Mouse (Mus musculus) layer of hippocampus, adult 6 months (tissue): ENCODE data around the gene Olfr685. TPM values are rescaled to one million over a fixed set of nuclear protein-coding genes. Genes with fewer than 3 reads are reported as not detected.

Experiments
- long read RNA-seq, 2 experiments: library from polyadenylated mRNA; unstranded; transcript quantifications; one replicate each; pipeline ENCODE4 v2.0.0; 2019 to 2020
- polyA plus RNA-seq: library from polyadenylated mRNA; unstranded; fragments of <200 nt; fragmentation: Nextera tagmentation; gene quantifications from 2 replicates; pipeline ENCODE4 v1.2.3, GENCODE M21; 2021

Gene Olfr685
- not detected in 2 replicates for polyA plus RNA-seq
- long read RNA-seq, experiment 1: 0 reads
- long read RNA-seq, experiment 2: 0 reads

DNA sequence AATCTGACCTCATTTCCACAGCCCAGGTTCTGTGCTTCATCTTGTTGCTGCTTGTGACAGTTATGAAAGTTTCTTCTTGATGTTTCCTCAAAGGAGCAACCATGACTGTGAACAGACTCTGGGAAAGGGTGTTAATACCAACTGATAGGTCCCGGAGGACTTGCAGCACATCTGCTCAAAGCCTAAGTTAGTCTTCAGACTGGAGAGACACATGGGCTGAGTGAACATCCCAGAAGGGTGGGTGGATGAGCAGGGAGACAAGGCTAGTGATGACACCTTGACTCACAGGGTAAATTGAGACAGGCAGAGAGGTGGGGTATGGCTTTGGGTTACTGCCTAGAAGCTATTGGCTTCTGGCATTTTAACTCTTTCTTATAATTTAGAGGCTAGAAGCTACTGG is at the start of gene Olfr685:
Olfr685 (minus strand) TSS at position 101 of the 400 bp plus-strand sequence.

DNA sequence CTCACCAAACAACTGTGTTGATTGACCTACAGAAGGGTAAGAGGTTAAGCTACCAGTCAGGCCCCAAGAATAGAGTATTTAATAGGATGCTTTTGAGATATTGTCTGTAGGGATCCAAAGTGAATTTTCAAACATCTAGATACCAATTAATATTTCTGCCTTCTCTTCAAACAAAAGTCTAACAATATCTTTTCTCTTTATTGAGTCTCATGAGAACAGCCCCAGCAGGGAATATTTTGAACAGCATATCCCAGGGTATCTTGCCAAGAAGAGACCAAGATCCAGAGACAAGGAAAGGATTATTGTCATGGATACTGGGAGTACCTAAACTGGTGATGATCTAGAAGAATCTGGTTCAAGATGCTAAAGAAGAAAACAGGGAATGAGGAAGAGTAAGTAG is 21.6 kb upstream of the Olfr685 start, which contains the start of gene Olfr686:
Olfr686 (minus strand) TSS at position 101 of the 400 bp plus-strand sequence.

DNA sequence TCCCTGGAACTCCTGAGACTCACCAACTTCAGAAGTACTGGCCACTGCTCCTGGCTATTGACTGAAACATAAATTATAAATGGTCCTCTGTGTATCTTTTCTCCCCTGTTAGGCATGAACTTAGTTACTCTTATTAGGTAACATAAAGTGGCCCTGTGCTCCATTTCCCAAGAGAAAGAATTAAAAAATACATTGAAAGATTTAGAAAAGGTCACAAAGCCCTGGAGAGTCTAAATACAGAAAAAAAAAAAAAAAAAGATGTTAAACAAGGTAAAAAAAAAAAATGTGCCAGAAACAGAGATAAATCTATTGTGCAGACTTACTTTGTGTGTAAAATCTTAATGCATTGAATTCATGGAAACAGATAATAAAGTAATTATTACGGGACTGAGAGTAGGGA is 22.3 kb downstream of the Olfr685 start, which contains the start of gene Olfr684:
Olfr684 (minus strand) TSS at position 101 of the 400 bp plus-strand sequence.

DNA sequence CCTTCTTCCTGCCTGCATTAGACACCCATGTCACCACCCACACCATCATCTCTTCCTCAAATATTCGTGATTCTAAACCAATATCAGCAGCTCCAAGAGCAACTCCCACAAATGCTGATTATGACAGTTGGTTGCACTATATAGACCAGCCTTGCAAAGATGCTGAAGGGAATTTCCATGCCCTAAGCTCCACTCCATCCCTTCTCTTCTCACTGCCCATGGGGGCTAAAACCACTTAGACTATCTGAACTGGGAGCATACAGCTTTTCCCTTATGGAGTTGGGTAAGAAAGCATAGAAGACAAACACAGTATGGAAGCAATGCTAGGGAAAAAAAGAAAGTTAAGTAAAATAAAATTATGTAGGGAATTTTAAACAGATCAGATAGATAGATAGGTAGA is 38.9 kb downstream of the Olfr685 start, which contains the start of gene Olfr683:
Olfr683 (minus strand) TSS at position 101 of the 400 bp plus-strand sequence.

Other genes with a start within 250 kb of the Olfr685 start
- not detected in 2 replicates for gene Olfr670, start 223.4 kb downstream of the Olfr685 start, polyA plus RNA-seq
- not detected in 2 replicates for gene Olfr671, start 206.9 kb downstream of the Olfr685 start, polyA plus RNA-seq
- not detected in 2 replicates for gene Olfr672, start 184.0 kb downstream of the Olfr685 start, polyA plus RNA-seq
- gene Olfr675, start 157.6 kb downstream of the Olfr685 start, polyA plus RNA-seq: not detected in 2 replicates
- gene Olfr676, start 153.3 kb downstream of the Olfr685 start, polyA plus RNA-seq: not detected in 2 replicates
- gene Olfr677, start 134.6 kb downstream of the Olfr685 start, polyA plus RNA-seq: not detected in 2 replicates
- gene Olfr678, start 121.5 kb downstream of the Olfr685 start, polyA plus RNA-seq: not detected in 2 replicates
- not detected in 2 replicates for gene Olfr679, start 104.8 kb downstream of the Olfr685 start, polyA plus RNA-seq
- gene Olfr680-ps1, start 93.2 kb downstream of the Olfr685 start, polyA plus RNA-seq: not detected in 2 replicates
- gene Olfr681, start 69.2 kb downstream of the Olfr685 start, polyA plus RNA-seq: not detected in 2 replicates
- not detected in 2 replicates for gene Olfr683, start 39.0 kb downstream of the Olfr685 start, polyA plus RNA-seq
- not detected in 2 replicates for gene Olfr684, start 22.4 kb downstream of the Olfr685 start, polyA plus RNA-seq
- gene Olfr686, start 21.5 kb upstream of the Olfr685 start, polyA plus RNA-seq: not detected in 2 replicates
- gene Olfr688, start 102.1 kb upstream of the Olfr685 start, polyA plus RNA-seq: not detected in 2 replicates
- not detected in 2 replicates for gene Olfr689, start 125.2 kb upstream of the Olfr685 start, polyA plus RNA-seq
- not detected in 2 replicates for gene Olfr690, start 148.1 kb upstream of the Olfr685 start, polyA plus RNA-seq
- gene Olfr691, start 156.3 kb upstream of the Olfr685 start, polyA plus RNA-seq: 0.15 TPM in 1 of 2 replicates, not detected in the other
- not detected in 2 replicates for gene Olfr692, start 182.2 kb upstream of the Olfr685 start, polyA plus RNA-seq
- not detected in 2 replicates for gene Gm5901, start 189.0 kb upstream of the Olfr685 start, polyA plus RNA-seq
- gene Fam160a2, start 214.0 kb upstream of the Olfr685 start, polyA plus RNA-seq: 31.5 and 42.0 TPM in 2 replicates
- gene Cnga4, start 218.6 kb upstream of the Olfr685 start, polyA plus RNA-seq: 0.14 and 0.24 TPM in 2 replicates
- gene Cckbr, start 239.7 kb upstream of the Olfr685 start, polyA plus RNA-seq: 7.3 and 7.7 TPM in 2 replicates